Mouse (Mus musculus) C2C12 (cell line): ENCODE measurements around the gene H2al1k.
"Not testable (repeated sequence)": the region's sequence is repeated elsewhere in the genome, so short reads cannot be mapped to it uniquely, and the experiment has no call there.

ENCODE experiments used
- CEBPB ChIP-seq: IDR thresholded peaks from one replicate; pipeline ENCODE4 v1.6.1; 2011; ENCODE audit warnings: low read depth, mild to moderate bottlenecking, control low read depth, moderate library complexity
- CTCF ChIP-seq: IDR thresholded peaks from one replicate; pipeline ENCODE4 v1.5.1; 2011; ENCODE audit not compliant: control insufficient read depth, insufficient read depth, insufficient read length
- FOSL1 ChIP-seq: IDR thresholded peaks from one replicate; pipeline ENCODE4 v1.8.0; 2011; ENCODE audit warnings: mild to moderate bottlenecking, low read length; ENCODE audit not compliant: poor library complexity, insufficient read depth, severe bottlenecking
- MYOD1 ChIP-seq: IDR thresholded peaks from one replicate; pipeline ENCODE4 v1.6.1; 2011; ENCODE audit warnings: low read depth; ENCODE audit not compliant: control insufficient read depth, insufficient read length

GRCm38 (mm10) chrX:9327954-9328353 lies 22.5 kb upstream of the H2al1k start:
- not testable (repeated sequence) for TF ChIP-seq CEBPB, MYOD1, CTCF, FOSL1
